Mouse (Mus musculus): ENCODE data around the gene Brca1.
"Not testable (repeated sequence)": the region's sequence is repeated elsewhere in the genome, so short reads cannot be mapped to it uniquely, and the experiment has no call there.

Brca1 gene

DNA sequence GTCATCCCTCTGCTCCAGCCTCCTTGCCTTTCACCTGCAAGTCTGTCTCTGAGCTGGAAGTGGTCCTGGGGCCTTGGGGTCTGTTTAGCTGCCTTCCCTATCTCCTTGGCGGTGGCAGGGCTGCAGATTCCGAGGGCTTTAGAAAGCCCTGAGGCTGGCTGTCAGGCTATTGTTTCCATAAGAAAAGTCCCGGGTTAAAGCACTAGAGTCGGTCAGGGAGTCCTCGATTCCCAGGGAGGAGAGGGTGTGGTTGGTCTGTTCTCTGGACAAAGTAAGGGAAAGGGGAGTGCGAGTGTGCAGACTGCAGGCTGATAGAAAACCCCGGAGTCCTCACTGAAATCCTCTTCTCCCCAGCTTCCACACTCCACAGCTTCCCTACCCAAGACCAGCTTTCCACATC is 81.5 kb downstream of the Brca1 start:
- DNase-seq (ENCODE audit: low read depth, low spot score) = no peak

DNA sequence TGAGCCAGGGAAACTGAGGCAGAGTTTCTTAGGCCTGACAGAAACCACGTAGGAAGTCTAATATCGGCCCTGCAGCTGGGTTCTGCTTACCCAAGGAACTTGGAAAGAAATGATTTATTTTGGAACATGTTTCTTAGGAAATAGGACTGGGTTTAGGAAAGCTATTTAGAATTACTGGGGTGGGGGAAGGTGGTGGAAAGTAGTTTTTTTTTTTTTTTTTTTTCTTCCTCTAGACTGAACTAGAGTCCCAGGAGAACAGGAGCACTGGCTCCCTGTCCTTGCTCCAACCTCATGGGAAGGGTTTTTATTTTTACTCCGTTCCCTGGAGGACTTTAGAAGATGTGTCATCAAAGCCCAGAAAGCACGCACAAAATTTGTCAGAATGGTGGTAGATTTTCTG is 82.6 kb downstream of the Brca1 start:
- no peak for DNase-seq (ENCODE audit: low read depth, low spot score)

GRCm38 (mm10) chr11:101468731-101469130 is 83.0 kb downstream of the Brca1 start:
- DNase-seq (ENCODE audit: low read depth, low spot score) = no peak

- peak; percentile 19 for DNase-seq (ENCODE audit: low read depth, low spot score)
Observed at GRCm38 (mm10) chr11:101468263-101468688, 83.5 kb downstream of the Brca1 start.

- DNase-seq (ENCODE audit: low read depth, low spot score) = peak; percentile 92
Observed at GRCm38 (mm10) chr11:101467477-101468262, 84.1 kb downstream of the Brca1 start.

GRCm38 (mm10) chr11:101466552-101466950 is 85.2 kb downstream of the Brca1 start:
- DNase-seq (ENCODE audit: low read depth, low spot score) = not testable (repeated sequence)

GRCm38 (mm10) chr11:101465869-101466551 is 85.7 kb downstream of the Brca1 start, which contains the start of gene Vat1:
Vat1 (minus strand) TSS chr11:101466230.
- peak; percentile 88 for DNase-seq (ENCODE audit: low read depth, low spot score)

DNA sequence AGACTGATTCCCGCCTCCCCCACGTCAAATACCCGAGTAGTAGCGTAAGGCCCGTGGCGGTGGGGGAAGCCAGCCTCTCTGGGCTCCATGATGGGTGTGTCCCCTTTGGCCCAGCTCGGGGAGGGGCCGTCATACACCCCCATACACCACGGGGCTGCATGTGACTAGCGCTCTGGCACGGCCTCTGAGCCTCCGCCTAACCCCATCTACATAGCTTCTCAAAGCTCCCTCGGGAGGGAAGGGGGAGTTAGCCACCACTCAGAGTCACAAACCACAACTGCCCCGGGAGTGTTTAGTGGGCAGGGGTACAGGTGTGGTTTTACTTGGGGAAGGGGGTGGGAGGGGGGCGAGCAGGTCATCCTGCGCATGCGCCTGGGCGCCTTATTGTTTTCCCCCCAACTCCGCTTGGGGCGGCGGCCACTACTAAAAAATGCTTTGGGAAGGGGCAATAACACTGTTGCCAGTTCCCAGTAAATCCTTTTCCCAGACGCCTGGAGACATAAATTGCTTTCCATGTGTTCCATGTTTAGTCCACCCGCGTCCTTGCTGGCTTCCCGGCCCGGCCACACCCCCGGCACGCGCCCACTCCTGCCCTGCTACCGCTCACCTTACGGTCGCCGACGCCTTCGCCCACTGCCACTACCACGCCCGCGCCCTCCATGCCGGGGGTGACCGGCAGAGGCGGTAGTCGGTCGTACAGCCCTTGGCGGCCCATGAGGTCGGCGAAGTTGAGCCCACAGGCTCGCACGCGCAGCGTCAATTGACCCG is 86.5 kb downstream of the Brca1 start:
- peak; percentile 60 for DNase-seq (ENCODE audit: low read depth, low spot score)

DNA sequence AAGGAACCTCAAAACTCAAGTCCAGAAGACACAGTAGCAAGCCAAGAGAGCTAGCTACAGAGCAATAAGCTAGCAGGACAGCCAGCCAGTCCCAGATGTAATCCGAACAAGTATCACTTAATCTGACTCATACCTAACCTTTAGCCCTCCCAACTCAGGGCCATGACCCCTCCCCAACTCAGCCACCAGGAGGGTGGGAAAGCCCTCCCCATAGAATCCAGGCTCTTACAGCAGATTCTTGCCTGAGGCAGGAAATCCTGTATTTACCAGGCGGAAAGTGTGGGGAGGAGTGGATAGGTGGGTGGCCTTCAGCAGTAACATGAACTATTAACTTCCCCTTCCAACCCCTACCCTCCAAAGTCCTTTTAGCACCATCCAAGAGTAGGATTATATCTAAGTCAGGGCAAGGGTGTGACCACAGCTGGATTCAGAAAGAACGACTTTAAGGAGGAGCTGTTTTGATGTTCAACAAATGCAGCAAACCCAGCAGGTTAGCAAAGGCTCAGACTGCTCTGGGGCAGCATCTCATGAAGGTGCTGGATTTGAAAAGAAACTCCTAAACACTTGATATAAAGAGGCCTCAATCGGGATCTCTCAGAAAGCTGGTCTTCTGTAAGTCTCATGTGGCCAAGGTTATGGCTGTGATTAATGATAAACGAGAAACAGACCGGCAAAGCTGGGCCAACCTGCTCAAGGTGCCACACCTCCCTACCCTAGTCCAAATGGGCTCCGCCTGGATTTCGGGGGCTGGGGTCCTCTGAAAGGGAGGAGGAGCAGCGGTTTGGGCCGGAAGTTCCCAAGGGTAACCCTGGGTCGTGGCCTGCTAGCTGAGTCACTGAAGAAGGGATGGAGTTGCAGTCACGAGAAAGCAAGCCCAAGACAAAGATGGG is 87.3 kb downstream of the Brca1 start, which contains the start of gene Rnd2:
TSS of gene Rnd2 (plus strand) at position 789 of the 890 bp plus-strand sequence.
- no peak for DNase-seq (ENCODE audit: low read depth, low spot score)

DNA sequence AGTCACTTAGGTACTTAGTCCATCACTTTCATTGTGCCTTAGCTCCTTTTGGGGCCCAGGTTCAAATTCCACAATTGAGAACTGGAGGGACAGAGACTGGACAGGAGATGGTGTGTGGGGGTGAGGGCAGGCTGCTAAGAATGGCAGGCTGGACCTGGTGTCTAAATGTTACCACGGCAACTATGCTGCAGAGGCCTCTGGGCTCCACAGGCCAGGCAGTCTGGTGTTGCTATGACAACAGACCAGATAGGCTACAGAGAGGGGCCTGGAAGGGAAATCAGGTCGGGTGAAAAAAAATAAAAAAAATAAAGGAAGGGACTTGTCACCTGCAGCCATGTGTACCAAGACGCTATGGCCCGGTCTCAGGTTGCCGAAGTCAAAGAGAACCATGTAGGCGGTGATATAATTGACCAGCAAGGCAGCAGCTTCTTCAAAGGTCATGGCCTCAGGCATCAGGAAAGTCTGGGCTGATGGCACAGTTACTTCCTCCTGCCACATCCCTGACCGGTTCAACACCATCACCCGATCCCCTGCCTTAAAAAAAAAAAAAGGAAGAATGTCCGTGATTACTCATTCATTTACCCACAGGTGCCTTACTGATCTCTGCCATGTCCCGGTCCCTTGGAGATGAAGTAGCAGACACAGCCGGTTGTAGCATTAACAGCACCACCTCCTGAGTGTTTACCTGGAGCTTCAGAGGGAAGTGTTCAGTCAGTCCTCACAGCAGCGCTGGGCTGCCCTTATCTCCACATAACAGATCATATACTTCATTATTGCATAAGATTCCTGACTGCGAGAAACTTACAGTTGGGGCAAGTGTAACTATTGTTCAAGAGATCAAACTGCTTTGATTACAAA is 88.9 kb downstream of the Brca1 start:
- peak; percentile 65 for DNase-seq (ENCODE audit: low read depth, low spot score)

DNA sequence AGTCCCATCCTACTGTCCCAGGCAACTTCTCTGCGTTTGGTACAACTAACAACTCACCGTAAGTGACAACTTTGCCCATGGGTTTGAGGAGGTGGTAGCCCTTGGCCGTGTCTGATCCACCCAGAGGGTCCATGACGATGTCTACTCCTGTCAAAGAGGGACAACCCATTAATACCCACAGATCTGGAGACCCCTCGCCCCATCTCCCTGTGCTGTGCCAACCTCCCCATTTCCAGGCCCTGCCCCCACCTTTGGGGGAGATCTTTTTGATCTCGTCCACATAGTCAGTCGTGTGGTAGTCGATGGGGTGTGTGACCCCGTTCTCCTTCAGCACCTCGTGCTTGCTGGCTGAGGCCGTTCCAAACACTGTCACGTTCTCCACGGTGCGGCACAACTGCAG is 89.6 kb downstream of the Brca1 start:
- no peak for DNase-seq (ENCODE audit: low read depth, low spot score)

DNA sequence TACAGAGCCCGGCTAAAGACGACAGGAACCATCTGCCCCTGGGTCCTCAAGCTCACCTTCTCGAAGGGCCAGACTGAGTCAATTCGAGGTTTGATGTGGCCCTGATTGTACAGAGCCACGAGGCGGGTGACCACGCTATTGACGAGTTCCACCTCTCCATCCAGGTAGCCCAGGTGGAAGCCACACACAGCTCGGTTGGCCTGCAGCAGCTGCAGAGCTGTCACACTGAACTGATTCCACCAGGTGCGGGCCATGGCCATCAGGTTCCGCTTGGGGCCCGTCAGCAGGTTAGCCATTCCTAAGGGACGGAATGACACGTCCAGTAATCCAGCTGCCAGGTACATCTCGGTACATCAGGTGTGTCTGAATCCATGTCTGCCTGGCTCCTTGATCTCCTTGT is 91.4 kb downstream of the Brca1 start:
- DNase-seq (ENCODE audit: low read depth, low spot score) = no peak

DNA sequence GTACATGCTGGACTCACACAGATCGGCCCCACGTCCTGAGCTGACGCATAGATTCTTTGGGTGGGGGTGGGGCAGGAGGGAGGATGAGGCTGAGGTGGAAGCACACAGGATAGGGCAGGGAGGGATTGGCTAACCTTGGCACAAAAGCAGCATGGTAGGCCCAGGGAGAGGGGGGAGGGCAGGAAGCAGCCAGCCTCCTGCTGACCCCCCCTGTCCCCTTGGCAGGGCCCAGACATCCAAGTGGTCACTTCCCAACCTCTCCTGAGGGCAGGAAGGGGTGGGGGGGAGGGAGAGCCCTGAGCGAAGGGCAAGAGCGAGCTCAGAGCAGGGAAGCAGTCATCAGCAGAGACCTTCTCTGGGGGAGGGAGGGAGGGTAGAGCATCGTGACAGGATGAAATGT is 92.0 kb downstream of the Brca1 start:
- DNase-seq (ENCODE audit: low read depth, low spot score) = no peak

DNA sequence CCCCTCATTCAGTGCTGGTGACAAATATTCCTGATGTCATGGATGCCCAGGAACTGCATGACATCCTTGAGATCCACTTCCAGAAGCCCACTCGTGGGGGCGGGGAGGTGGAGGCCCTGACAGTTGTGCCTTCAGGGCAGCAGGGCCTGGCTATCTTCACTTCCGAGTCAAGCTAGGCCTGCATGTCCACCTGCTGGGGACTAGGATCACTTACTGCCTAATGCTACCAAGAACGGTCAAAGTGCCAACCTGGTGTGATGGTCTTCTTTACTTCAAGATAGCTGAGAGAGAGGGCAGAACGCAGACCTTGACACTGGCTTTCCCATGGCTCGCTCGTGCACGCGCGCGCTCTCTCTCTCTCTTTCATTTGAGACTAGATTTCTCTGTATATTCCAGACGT is 93.5 kb downstream of the Brca1 start:
- DNase-seq (ENCODE audit: low read depth, low spot score) = no peak

DNA sequence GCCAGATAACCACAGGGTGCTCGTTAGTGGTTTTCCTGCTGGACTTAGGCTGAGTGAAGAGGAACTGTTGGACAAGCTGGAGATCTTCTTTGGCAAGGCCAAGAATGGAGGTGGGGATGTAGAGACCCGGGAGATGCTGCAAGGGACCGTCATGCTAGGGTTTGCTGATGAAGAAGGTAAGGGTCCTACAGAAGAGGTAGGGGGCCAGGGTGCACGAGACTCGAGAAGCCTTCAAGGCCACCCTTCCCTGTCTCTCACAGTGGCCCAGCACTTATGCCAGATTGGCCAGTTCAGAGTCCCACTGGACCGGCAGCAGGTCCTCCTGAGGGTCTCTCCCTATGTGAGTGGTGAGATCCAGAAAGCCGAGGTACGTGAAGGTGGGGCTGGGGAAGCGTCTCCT is 94.1 kb downstream of the Brca1 start:
- no peak for DNase-seq (ENCODE audit: low read depth, low spot score)

DNA sequence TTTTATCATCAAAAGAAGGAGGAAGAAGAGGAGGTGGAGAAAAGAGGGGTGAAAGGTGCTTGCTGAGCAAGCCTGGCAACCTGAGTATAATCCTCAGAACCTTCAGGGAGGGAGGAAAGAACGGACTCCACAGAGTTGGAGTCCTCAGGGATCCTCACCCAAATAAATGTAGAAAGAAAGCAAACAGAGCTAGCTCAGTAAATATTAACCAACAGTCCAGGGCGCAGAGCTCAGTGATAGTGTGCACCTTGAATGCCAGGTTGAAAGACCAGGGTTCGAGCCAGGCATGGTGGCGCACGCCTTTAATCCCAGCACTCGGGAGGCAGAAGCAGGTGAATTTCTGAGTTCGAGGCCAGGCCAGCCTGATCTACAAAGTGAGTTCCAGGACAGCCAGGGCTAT is 96.1 kb downstream of the Brca1 start:
- no peak for DNase-seq (ENCODE audit: low read depth, low spot score)

DNA sequence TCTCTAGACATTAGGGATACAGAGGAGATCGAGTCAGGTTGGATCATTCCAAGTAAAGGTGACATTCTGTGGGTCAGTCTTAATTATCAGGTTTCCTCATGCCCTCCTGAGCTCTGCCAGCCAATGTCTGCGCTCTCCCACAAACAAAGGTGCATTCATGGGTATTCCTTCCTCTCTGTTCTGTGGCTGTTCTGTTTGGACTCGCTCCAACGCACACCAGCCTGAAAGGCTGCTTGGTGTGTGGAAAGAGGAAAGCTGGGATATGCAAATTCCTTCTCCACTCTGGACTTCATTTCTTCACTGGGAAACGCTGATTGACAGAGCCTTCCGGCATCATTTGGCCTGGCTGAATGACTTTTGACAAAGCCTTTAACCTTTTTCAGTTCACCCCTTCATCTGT is 97.1 kb downstream of the Brca1 start:
- no peak for DNase-seq (ENCODE audit: low read depth, low spot score)

- no peak for DNase-seq (ENCODE audit: low read depth, low spot score)
Observed at GRCm38 (mm10) chr11:101452093-101452774, 99.5 kb downstream of the Brca1 start.

- no peak for DNase-seq (ENCODE audit: low read depth, low spot score)
Observed at GRCm38 (mm10) chr11:101451536-101451935, 100.2 kb downstream of the Brca1 start.

DNA sequence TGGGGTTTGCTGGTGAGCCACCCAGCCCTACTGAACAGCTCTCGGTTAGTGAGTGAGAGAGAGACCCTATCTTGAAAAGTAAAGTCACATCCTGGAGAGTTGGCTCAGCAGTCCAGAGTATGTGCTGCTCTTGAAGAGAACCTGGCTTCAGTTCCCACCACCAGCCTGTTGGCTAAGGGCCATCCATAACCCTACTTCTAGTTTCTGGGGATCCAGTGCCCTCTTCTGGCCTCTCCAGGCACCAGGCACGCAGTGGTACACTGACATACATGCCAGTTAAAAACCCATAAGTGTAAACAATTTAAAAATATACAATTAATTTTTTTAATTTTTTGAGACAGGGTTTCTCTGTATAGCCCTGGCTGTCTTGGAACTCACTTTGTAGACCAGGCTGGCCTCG is 101.4 kb downstream of the Brca1 start:
- DNase-seq (ENCODE audit: low read depth, low spot score) = no peak

Measured in brain, adult 2 months (tissue).